Mouse (Mus musculus) ES-E14 (cell line): ENCODE data around the gene Prkag2.

Experiments used
- CHD2 ChIP-seq: IDR thresholded peaks from 2 replicates; pipeline ENCODE4 v1.6.1; 2014; ENCODE audit warnings: mild to moderate bottlenecking, low read depth, low read length, inconsistent platforms
- HCFC1 ChIP-seq: IDR thresholded peaks from 2 replicates; pipeline ENCODE4 v1.6.1; 2012; ENCODE audit warnings: low read length, inconsistent platforms, borderline replicate concordance; ENCODE audit not compliant: insufficient read depth
- ZC3H11A ChIP-seq: IDR thresholded peaks from 2 replicates; pipeline ENCODE4 v1.6.1; 2012; ENCODE audit warnings: low read depth, mild to moderate bottlenecking, inconsistent platforms, low read length, borderline replicate concordance
- ZNF384 ChIP-seq: IDR thresholded peaks from 2 replicates; pipeline ENCODE4 v1.6.1; 2012; ENCODE audit warnings: low read depth, low read length, inconsistent platforms

DNA sequence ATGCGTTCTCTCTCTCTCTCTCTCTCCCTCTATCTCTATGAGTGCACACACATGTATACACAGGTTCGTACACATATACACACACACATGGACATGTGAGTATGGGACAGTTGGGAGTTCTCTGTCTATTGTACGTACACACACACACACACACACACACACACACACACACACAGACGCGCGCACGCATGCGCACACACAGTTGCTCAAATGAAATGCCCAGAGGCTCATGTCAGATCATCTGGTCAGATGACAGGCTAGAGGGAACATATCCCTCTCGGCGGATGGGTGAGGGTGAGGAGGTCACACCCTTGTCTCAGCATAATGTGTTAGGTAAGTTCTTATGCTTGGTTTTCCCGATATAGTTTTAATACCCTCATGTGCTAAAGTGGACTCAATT lies 69.4 kb downstream of the Prkag2 start:
- TF ChIP-seq ZNF384, result no peak
- TF ChIP-seq CHD2, result no peak
- TF ChIP-seq HCFC1, result no peak
- no peak for TF ChIP-seq ZC3H11A
